Mouse (Mus musculus) CD4-positive helper T cell, adult 2 months (primary cell): ENCODE data around the gene Nr1h2.

Source experiments
- DNase-seq: peaks from one replicate; pipeline ENCODE4 v3.0.0-alpha.2; 2012; ENCODE audit warnings: low read depth, missing footprints, low spot score

Gene Nr1h2

GRCm38 (mm10) chr7:44529518-44529917 lies 24.2 kb downstream of the Nr1h2 start:
- no peak for DNase-seq

- peak; percentile 81 for DNase-seq
These were observed 26.0 kb downstream of the Nr1h2 start for GRCm38 (mm10) chr7:44527483-44528398.

GRCm38 (mm10) chr7:44526414-44527154 lies 27.2 kb downstream of the Nr1h2 start:
- no peak for DNase-seq

- DNase-seq, result no peak
These were observed 28.5 kb downstream of the Nr1h2 start for GRCm38 (mm10) chr7:44525126-44525832.

DNA sequence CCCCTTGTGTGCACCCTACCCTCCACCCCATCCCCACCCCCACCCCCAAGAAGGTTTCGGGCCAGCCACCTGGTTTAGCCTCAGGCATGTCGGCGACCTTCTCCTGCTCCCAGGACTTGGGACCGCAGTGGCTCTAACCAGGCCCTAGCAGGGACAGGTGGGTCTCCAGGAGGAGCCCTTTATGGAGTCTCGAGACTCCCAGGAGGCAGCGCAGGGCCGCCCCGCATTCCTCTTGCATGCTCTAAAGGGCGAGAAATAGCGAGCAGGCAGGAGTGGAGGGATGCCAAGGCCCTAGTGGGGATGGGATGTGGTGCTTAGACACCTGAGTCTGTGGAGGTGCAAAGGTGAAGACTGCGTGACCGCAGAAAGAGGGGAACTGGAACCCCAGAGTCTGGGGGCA lies 29.2 kb downstream of the Nr1h2 start, which contains the start of gene Mybpc2:
TSS of gene Mybpc2 (minus strand) at position 155 of the 400 bp plus-strand sequence.
- DNase-seq, result no peak

DNA sequence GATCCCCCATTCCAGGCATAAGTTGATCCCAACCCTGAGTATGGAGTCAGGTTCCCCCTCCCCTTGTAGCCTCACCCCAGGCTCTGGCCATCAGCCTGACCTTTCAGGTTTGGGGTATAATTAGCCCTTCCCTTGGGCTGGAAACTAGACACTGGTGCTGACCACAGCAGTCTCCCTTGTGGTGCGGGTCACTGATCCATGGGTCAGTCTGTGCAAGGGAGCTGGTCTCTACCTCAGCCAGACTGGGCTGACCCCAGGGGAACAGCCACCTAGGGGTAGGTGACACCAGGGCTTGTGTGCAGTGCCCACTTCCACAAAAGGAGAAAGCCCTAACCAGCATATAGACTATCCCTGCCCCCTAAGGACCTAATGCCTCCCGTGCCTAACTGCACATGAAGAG lies 30.7 kb downstream of the Nr1h2 start:
- no peak for DNase-seq

DNA sequence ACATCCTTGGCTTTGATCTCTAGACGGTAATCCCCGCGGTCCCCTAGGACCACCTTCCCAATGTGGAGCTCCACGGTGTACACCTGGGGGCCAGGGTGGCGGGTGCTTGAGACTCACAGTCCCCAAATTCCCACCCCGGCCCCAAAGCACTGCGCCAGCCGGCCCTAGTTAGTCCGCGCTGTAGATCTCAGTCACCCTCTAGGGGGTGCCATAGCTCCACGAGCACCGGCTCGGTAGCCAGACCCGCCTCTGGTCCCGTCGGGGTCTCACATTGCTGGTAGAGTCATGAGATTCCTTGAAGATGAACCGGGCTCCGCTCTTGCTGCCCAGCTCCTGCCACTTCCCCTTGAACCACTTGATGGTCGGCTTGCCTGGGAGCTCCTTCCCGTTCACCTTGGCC lies 32.0 kb downstream of the Nr1h2 start:
- peak; percentile 46 for DNase-seq

DNA sequence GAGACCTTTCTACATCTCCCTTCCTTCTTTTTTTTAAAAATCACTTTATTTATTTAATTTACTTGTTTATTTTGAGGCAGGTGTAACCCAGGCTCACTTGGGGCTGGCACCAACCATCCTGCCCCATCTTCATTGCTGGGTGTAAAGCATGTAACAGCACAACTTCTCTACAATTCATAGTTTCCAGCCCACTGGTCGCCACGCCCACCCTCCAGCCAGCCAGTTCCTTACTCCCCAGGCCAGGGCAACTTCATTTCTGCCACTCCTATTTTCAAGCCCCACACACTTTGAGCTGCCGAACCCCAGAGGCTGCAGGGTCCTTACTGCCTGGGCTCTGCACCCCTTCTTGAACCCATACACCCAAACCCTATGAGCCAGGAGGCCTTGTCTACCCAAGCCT lies 32.8 kb downstream of the Nr1h2 start:
- no peak for DNase-seq

DNA sequence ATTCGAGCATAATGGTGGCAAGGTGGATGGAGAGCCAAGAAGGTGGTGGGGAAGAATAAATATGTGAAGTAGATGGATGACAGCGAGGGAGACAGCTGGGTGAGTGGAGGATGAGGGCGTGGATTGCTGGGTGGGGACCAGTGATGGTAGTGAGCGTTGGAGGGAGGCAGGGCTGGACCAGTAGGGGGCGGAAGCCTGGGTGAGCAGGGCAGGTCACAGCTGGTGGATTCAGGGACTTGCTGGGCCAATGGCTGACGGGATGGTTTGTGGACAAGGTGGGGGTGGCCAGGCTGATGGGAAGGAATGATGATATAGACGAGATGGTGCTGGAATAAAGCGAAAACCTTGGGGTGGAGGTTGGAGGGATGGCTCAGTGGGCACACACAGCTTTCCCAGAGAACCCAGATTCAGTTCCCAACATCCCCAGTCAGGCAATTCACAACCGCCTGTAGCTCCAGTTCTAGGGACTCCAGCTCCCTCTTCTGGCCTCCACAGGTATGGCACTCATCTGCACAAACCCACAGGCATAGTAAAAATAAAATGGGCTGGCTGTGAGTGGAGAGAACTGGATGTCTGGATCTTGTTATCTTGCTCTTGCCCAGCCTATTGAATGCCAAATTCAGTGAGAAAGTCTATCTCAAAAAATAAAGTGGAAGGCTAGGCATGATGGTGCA lies 34.4 kb downstream of the Nr1h2 start:
- no peak for DNase-seq

- no peak for DNase-seq
These were observed 46.3 kb downstream of the Nr1h2 start for GRCm38 (mm10) chr7:44507491-44507890.

GRCm38 (mm10) chr7:44501563-44502115 lies 52.1 kb downstream of the Nr1h2 start:
- DNase-seq, result peak; percentile 77

- no peak for DNase-seq
These were observed 53.7 kb downstream of the Nr1h2 start for GRCm38 (mm10) chr7:44500046-44500445.
